8 mouse cellular contexts compared by ENCODE assay signal in the genomic region with DNA sequence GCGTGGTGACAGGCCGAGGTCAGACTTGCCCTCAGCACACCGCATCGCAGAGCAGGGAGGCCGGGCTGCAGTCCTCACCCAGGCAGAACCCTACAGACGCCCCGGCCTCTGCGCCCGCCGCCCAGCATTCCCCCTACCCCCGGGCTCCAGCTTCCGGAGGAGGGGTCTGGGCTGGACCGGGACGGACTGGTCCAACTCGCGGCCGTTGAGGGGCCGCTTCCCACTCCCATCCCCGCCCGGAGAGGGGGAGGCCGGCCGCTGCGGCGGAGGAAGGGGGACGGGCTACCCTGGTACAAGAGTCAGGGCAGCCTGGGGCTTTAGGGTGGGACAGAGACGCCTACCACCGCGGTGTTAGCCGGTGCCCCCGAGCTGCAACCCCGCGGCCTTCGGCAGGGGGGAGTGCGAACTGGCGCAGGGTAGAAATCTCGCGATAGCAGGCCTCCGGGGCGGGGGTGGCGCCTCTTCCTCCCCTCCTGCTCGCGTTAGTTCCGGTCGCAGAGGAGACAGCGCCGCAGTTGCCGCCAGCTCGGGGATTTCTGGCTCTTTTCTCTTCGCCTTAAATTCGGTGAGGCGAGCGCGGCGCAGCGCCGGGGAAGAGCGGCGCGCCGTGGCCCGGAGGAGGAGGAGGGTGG. TPM values are rescaled to one million over a fixed set of nuclear protein-coding genes. Genes with fewer than 3 reads are reported as not detected.
DNase-seq lines count a peak whose midpoint lies in the region; ATAC-seq and TF ChIP-seq lines count a peak whose summit lies in the region.

Gene Bzw1 (plus strand): TSS at position 247 of the 632 bp plus-strand sequence.

- DNase-seq in gastrocnemius, adult 8-10 months (ENCODE audit: low spot score in 2 of 2) = peak; percentile 85 to 89
- peak; percentile 50 for DNase-seq in hindlimb bud, embryonic 11.5 days (ENCODE audit: extremely low spot score, low read depth, low spot score)
- peak; percentile 82 to 89 for DNase-seq in left cerebral cortex, adult 8-10 months (ENCODE audit: low spot score in 2 of 2)
- peak; percentile 95 for DNase-seq in right cerebral cortex, postnatal 10 days (ENCODE audit: low spot score in 2 of 2)
- DNase-seq in urinary bladder, postnatal 25 days (ENCODE audit: low spot score) = peak; percentile 90

- TF ChIP-seq POLR2A in cortical plate, adult 2 months (IDR thresholded peaks at IDR 0.05; ENCODE audit: extremely low read depth, insufficient read depth, low read length) = peak; percentile 84

- ATAC-seq in activated CD4-positive, CD25-positive, alpha-beta regulatory T cell, adult 4 months = peak; percentile 89

- H3K27me3 ChIP-seq in megakaryocyte, embryonic 14.5 days (replicated peaks) = no peaks in the 10 kb centered on the region

- TF ChIP-seq CTCF in cortical plate, adult 2 months (IDR thresholded peaks at IDR 0.05; ENCODE audit: extremely low read depth, insufficient read depth, low read length) = no peak

- peaks cover 43% of the 10 kb centered on the region for H3K36me3 ChIP-seq in megakaryocyte, embryonic 14.5 days (replicated peaks; ENCODE audit: low read length)

- peak within 1 kb of the TSS; percentile 97 for H3K4me3 ChIP-seq in cortical plate, adult 2 months (ENCODE audit: insufficient read depth, low read length)
- peak within 1 kb of the TSS; percentile 93 for H3K4me3 ChIP-seq in megakaryocyte, embryonic 14.5 days (replicated peaks)

- no peaks in the 10 kb centered on the region for H3K4me1 ChIP-seq in cortical plate, adult 2 months (ENCODE audit: control insufficient read depth, insufficient read depth, low read length)
- peaks cover 37% of the 10 kb centered on the region for H3K4me1 ChIP-seq in megakaryocyte, embryonic 14.5 days

- H3K9me3 ChIP-seq in megakaryocyte, embryonic 14.5 days = no peaks in the 10 kb centered on the region

- H3K27ac ChIP-seq in cortical plate, adult 2 months (ENCODE audit: insufficient read depth, low read length) = peak within 1 kb of the TSS; percentile 100

RNA-seq across cellular contexts. Expression of gene Bzw1, which starts in this region (rescaled TPM):
- polyA plus RNA-seq in activated CD4-positive, CD25-positive, alpha-beta regulatory T cell, adult 4 months (2017; shearing (Covaris generic)) = 100 to 1,000 TPM; 406 to 458 TPM
- 80.2 and 83.9 TPM in 2 replicates for polyA plus RNA-seq in cortical plate, adult 2 months (2012; rRNA removed)
- 10 to 100 TPM; 37.6 to 46.4 (median 43.5) TPM for total RNA-seq in gastrocnemius, adult 8-10 months (2022)
- total RNA-seq in left cerebral cortex, adult 8-10 months (2022) = 100 to 1,000 TPM; 127 to 145 (median 134) TPM
- 0.56 and 3.4 TPM in 2 replicates for polyA plus RNA-seq in megakaryocyte, embryonic 14.5 days (2012; ENCODE audit: insufficient read depth, low replicate concordance)

Comparison
In these comparisons a context has a peak if more than half of its experiments do, and no peak if none do; other contexts are left out.
1. Peak in every context shown above with its lines: DNase-seq, ATAC-seq, H3K4me3 ChIP-seq and H3K27ac ChIP-seq.
2. RNA of gene Bzw1 (polyA plus RNA-seq): 406 to 458 TPM in activated CD4-positive, CD25-positive, alpha-beta regulatory T cell, adult 4 months and 80.2 to 83.9 TPM in cortical plate, adult 2 months; 0.56 to 3.4 TPM in megakaryocyte, embryonic 14.5 days; every median in the first group is over 10 times any median in the second.